Mouse (Mus musculus) brain, adult 2 months (tissue): ENCODE data around the gene Atp6v1g1.
A peak's percentile ranks its signal among the peaks of the same experiment; 100 is the strongest.

ENCODE experiments used
- DNase-seq: peaks from one replicate; pipeline ENCODE4 v3.0.0; 2011; ENCODE audit warnings: low read depth, low spot score

The Atp6v1g1 gene

GRCm38 (mm10) chr4:63544494-63545230 lies at the start of gene Atp6v1g1:
Gene Atp6v1g1 (plus strand): TSS chr4:63544772.
- DNase-seq: peak; percentile 96

- DNase-seq: peak; percentile 52
Observed at GRCm38 (mm10) chr4:63494967-63495914, 49.3 kb upstream of the Atp6v1g1 start.

GRCm38 (mm10) chr4:63495915-63496278 lies 48.7 kb upstream of the Atp6v1g1 start, which contains the start of gene Whrn:
Gene Whrn (minus strand): TSS chr4:63495991.
- peak; percentile 74 for DNase-seq

- no peak for DNase-seq
Observed at GRCm38 (mm10) chr4:63496312-63496711, 48.3 kb upstream of the Atp6v1g1 start.

DNA sequence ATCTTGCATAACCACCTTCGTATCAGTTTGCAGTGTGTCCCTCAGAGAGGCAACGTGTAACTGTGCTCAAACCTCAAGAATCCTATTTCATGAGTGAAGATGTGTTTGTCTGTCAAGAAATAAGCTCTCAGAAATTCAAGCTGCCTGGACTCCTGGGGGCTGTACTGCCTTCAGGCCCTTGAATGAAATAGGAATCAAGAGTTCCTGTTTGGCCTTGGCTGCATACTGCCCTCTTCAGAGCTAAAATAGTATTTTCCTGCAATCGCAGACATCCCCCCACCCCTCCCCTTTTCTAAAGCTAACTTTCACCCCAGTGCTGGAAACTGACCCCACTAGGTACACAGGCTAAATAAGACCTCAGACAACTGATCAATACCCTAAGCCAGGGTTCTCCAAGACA lies 46.2 kb upstream of the Atp6v1g1 start:
- DNase-seq: no peak

GRCm38 (mm10) chr4:63501050-63501449 lies 43.5 kb upstream of the Atp6v1g1 start:
- no peak for DNase-seq

DNA sequence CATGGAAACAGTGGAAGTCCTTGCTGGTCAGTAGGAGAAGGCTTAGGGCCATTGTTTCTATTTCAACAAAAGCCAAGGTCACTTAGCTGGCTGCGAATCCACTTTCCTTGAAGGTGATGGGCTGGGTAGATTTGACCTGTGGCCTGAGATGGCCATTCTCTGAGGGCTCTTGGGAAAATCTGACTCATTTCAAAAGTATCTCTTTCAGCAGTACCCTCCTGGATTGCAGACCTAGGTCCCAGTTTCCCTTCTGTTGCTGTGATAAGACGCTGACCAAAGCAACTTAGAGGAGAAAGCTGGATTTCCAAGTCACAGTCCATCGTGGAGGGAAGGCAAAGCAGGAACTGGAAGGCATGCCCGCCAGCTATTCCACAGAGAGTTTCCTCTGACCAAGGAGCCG lies 40.6 kb upstream of the Atp6v1g1 start:
- DNase-seq: no peak

GRCm38 (mm10) chr4:63507478-63507877 lies 37.1 kb upstream of the Atp6v1g1 start:
- DNase-seq: peak; percentile 63

- peak; percentile 76 for DNase-seq
Observed at GRCm38 (mm10) chr4:63508232-63508631, 36.3 kb upstream of the Atp6v1g1 start.

DNA sequence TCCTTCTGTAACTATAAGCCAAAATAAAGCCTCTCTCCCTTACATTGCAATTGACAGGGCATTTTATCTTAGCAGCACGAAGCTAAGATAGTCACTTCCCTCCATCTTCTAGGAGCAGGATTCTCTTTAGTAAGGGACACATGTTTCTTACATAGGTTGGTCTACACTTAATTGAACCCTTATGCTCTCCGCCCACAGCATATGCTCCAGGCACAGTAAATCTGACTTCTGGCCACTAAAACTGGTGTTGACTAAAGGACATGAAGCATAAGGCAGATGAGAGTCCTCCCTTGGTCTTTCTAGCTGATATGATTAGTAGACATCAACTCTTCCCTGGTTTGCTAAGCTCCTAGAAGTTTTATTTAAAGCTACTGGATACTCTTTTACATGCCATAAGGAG lies 31.7 kb upstream of the Atp6v1g1 start:
- DNase-seq: no peak

- no peak for DNase-seq
Observed at GRCm38 (mm10) chr4:63514454-63514984, 30.1 kb upstream of the Atp6v1g1 start.

GRCm38 (mm10) chr4:63515021-63515420 lies 29.6 kb upstream of the Atp6v1g1 start:
- DNase-seq: no peak

GRCm38 (mm10) chr4:63521813-63522419 lies 22.7 kb upstream of the Atp6v1g1 start:
- no peak for DNase-seq

DNA sequence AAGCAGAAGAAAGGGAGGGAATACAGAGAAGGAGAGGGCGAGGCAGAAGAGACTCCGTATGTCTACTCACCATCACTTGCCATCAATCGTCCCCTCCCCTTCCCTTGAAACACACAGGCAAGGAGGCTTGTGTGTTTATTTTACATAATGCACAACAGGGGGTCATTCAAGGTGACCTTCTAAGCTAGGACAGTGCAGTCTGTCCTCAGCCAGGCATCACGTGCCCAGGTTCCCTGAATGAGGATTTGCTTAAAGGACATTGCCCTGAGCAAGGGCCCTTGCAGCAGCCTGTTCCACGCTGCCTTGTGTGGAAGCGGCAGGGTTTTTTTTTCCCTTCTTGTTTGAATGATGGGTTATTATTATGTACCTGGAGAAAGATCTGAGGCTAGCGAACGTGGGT lies 19.1 kb upstream of the Atp6v1g1 start:
- DNase-seq: no peak

GRCm38 (mm10) chr4:63528946-63529345 lies 15.6 kb upstream of the Atp6v1g1 start:
- DNase-seq: peak; percentile 85

DNA sequence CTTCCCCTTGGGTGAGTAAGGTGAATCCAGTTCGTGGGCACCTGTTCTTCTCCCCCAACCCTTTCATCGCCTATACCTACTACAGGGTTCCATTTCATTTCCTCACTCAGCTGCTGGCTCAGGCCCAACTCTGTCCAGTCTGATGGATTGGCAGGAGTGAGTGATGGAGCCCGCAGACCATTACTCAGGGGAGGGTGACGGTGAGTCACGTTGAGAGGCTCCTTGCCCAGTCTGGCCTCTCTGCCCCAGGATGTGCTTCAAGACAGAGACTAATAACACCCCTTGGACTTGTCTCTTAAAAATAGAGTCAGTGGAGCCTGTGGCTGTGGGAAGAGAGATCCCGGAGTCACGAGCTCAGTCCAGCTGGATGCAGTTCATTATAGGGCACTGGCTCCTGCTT lies 14.2 kb upstream of the Atp6v1g1 start:
- no peak for DNase-seq

DNA sequence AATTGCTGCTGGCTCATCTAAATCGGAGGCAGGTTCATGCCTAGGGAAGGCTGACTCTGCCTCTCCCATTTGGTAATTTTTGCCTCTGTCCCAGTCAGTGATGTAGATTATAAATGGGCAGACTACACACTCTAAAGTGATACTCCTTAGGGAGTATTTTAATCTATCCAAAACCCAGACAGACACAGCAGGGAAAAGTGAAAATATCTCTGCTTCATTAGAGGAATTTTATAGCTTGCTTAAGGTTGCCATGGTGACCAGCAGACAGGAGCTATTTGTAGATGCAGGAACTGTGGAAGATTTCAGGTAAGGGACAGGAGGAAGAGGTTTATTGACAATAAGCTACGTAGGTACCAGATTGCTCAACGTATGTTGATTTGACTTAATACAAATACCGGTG lies 7.0 kb upstream of the Atp6v1g1 start:
- peak; percentile 50 for DNase-seq

GRCm38 (mm10) chr4:63542209-63542608 lies 2.4 kb upstream of the Atp6v1g1 start:
- DNase-seq: no peak

- DNase-seq: no peak
Observed at GRCm38 (mm10) chr4:63543746-63544493, 652 bp upstream of the Atp6v1g1 start.

DNA sequence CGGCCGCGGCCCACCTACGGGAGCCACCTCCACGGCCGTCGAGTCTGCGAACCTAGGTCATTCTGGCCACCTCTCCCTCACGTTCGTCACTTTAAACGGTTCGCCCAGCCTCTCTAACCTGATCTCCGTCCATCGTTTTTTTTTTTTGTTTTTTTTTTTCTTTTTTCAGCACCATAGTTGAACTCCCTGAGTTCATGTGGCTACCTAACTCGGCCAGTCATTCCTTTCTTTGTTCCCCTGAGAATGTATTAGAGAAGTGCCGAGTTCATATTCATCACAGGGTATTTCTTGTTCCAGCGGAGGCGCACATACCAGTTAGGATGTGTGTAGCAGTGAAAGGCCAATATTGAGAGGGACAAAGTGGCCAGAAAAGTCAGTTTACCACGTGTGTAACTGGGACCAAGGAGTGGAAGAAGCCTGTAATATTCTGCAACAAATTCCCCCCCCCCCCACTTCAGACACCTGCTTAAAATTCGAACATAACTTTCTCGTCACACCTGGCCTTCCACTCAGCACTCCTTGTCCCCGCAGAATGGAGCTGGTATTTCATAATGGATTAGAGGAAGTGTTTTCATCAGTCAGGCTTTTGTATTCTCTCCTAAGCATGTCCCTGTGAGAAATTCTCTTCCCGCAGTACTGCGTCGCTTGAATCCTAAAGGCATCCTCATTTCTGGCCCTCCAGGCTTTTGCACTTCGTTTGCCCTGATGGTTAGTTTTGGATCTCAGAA lies 823 bp downstream of the Atp6v1g1 start:
- no peak for DNase-seq
